Mouse (Mus musculus): ENCODE data around the gene Cops9.

Cops9 gene

DNA sequence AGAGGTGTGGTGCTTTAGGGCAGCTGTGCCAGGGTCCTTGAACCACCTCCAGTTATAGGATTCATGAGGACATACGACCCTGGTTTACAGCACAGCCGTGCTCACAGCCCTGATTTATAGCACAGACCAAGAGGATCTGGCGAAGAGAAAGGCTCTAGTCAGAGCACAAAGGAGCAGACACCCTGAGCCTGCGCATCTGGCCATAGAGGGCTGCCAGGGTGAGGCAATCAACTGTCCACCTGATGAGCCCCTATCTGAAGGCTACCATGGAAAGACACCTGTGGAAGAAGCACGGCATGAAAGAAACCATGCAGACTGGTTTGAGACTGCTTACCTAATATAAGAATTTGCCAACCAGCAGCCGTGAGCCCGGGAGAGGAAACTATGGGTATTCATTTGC is 4.8 kb upstream of the Cops9 start:
- no peak for DNase-seq (ENCODE audit: low spot score)

DNA sequence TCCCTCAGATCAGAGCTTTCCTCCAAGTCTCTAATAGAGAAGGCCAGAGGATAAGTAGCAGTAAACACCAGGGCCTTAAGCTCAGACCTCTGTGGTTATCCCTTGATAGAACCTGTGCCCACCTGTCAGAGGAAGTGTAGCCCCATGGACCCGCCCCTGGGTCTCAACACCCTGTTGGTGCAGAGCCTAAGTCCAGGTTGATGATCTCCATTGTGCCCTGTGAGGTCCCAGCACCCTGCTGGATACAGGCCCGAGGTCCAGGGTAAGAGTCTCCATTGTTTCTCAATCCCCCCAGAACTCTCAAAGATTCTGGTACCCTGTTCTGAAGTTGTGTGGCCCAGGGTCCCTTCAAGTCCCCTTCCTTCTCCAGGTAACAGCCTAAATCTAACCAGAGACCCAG is 4.3 kb upstream of the Cops9 start:
- no peak for DNase-seq (ENCODE audit: low spot score)

DNA sequence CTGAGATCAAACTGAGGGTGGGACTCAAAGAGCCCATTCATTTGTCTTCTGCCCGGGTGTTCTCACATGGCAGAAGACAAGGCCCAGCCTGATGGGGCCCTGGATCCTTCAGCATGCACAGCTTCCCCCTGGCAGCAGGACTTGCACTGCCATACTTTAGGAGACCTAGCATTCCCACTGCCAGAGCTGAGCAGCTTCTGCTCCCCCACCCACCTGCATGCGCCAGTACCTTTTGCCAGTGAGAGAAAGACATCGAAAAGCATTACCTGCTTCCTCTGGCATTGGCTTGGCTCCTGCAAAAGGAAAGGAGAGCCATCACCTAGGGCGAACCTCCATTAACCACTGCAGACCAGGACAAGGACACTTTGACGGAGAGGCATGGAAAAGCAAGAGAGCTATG is 3.1 kb upstream of the Cops9 start:
- no peak for DNase-seq (ENCODE audit: low spot score)

DNA sequence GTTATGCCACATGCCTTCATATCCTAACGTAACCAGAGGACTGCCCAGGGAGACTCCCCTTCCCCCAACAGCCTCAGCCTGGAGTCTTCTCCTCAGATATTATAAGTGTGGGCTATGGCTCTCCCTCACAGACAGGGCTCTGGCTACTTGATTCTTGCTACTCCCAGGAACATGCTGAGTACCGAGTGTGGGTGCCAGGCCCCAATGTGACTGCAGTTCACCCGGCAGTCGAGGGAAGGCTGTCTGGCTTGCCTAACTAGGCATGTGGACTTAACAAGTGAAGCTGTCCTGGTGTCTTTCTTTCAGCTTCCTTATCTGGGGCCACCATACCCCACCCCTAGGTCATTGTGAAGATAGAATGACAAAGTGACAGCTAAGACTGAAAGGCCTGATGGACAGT is 1.9 kb upstream of the Cops9 start:
- DNase-seq (ENCODE audit: low spot score): no peak

DNA sequence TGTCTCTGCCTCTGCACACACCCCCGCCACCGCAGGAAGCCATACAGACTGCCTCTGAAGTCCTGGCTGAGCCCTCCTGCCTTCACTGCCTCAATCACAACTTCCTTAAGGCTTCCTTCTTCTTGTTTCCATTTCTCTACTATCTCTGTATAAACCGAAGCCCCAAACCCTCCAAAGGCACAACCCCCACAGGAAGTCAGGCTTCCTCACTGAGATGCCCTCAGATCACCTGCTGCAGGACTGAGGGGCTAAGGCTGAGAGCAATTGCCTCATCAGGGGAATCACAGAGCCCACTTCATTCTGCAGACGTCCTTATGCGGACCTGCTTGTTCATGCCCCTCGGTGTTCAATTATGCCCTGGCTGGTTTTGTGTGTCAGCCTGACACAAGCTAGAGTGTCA is 1.4 kb downstream of the Cops9 start:
- no peak for DNase-seq (ENCODE audit: low spot score)

DNA sequence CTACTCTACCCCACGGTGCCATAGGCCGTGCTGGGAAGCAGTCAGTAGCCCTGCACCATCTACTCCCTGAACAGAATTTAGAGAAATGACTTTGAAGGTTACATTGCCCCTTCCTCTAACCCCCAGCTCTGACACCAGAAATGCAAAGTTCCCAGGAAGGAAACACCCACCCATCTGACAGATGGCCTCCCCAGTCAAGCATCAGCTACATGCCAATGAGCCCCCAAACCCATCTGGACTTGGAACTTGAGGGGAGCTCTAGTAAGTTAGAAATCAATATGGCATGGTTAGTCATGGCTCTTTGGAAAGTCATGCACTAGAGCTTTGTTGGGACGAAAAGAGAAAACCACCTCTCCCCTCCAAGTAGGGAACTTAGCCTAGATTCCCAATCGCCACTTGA is 3.0 kb downstream of the Cops9 start:
- no peak for DNase-seq (ENCODE audit: low spot score)

DNA sequence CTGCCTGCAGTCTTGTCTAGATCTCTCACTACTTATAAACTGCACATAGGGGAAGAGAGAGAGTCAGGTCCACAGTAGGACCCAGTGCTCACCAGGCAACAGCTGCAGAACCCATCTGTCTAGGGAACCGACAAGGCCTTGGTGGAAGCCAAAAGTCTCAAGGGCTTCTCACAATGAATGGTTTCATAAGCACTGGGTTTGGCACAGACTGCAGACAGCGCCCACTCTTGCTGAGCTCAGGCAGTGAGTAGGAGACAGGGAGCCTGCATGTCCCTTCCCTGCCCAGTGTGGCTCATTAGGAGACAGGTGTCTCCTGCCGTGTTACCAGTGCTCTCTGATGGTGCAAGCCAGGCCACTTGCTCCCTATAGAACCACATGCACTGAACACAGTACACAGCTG is 3.6 kb downstream of the Cops9 start:
- DNase-seq (ENCODE audit: low spot score): no peak

DNA sequence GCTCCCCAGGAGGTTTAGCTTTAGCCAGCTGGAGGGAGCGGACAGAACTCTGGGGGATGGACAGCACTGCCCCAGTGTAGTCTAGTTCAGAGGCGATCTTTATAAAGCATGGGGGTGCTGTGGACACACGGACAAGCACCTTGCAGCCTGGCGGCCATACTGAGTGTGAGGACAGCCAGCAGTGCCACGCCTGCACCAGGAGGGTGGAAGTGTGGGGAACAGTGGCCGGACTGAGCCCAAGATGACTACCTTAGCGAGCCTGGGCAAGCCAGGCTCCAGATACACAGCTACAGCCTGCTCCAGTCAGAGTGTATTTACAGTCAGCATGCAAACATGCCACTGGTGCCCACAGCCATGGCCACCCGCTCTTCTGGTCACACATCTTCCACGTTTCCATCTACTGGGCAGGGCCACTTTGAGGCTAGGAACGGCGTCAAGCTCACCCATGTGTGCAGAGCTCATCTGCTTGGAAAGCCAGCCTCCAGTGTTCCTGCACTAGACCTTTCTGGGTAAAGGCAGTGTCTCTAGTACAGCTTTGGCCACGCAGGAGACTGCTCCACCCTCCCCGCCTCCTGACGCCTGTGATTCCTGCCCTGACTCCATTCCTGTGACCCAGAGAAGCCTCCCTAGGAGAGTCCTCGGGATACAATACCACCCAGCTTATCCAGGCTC is 4.1 kb downstream of the Cops9 start:
- DNase-seq (ENCODE audit: low spot score): no peak

DNA sequence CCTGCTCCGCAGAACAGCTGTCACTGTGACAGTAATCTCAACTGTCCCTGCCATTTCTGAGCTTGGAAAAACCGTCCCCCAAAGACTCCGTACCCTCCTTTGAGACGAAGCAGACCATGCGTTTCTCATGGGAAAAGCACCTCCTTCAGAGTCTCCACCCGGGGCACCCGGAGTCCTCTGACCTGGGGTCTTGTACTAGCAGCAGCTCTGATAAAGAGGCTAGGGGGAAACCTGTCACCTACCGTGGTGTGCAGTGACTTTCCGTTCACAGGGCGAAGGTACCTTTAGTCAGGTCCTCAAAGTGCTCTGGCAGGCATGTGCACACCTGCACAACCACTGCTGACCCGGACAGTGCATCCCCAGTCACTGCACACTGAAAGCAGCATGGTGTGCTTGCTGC is 5.1 kb downstream of the Cops9 start:
- no peak for DNase-seq (ENCODE audit: low spot score)

DNA sequence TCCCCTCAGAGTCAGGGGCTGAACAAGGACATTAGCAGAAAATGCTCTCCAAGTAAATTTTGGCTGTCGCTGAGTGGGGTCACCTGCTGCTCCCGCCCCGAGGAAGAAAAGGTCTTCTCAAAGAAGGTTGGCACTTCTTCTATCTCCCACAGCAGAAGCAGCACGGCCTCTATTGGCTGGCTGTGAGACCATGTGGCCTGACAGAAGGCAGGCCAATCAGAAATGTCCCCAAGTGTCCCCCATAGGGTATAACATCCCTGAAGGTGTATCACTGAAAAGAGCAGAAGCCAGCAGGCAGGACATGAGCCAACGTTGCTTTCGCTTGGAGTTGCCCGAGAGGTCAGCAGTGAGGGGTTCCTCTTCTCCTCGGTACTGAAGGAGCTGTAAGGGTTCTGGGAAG is 5.8 kb downstream of the Cops9 start:
- DNase-seq (ENCODE audit: low spot score): no peak

DNA sequence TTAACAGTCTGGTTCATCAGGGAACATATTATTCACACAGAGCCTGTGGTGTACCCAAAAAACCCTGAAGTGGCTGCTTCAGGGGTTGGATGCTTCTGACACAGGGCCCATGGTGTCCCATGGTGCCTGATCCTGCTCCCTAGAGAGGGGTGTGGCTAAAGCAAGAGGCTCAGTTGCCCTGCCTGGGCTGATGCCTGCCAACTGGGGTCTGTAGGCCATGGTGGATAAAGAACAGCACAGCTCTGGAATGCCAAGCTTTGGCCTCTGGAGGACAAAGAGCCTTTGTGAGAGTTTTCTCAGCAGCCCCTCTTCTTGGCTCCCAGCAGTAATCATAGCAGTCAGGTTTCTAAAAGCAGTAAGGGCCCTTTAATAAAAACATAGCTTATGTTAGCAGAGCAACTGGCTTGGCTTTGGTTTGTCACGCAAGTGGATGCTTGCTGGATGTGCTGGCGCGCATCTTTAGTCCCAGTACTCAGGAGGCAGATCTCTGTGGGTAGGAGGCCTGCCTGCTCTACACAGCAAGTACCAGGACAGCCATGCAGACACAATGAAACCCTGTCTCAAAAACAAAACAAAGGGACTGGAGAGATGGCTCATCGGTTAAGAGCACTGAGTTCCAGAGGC is 6.7 kb downstream of the Cops9 start:
- no peak for DNase-seq (ENCODE audit: low spot score)

DNA sequence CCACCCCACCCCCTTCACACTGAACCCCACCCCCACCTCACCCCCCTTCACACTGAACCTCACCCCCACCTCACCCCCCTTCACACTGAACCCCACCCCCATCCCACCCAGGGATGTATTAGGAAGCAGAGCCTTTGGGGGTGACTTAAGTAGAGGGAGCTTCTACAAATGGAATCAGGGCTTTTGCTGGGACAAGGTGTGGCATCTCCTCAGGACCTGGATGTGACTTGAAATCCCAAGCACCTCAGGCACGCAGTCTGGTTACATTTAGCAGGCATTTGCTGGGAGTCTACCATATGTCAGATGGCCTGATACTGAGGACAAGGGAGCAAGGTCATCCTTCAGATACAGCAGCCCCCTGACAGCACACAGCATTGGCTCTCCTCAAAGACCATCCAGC is 7.2 kb downstream of the Cops9 start:
- no peak for DNase-seq (ENCODE audit: low spot score)

DNA sequence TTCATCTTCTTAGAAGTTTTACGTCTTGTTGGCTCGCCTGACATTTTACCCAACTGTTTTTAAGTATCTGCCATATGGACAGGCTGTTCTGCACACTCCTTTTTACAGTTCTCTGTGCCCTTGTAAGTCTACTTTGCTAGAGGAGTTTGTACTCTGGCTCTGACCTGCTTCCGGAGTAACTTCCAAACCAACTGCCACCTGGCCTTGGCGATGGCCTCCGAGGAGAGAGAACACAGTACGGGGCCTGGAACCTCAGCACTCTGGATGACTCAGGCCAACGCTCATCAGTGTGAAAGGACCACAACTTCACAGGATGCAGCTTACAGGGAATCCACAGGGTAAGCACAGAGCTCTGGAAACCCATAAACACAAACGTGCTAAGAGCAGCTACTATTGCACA is 8.1 kb downstream of the Cops9 start:
- DNase-seq (ENCODE audit: low spot score): no peak

DNA sequence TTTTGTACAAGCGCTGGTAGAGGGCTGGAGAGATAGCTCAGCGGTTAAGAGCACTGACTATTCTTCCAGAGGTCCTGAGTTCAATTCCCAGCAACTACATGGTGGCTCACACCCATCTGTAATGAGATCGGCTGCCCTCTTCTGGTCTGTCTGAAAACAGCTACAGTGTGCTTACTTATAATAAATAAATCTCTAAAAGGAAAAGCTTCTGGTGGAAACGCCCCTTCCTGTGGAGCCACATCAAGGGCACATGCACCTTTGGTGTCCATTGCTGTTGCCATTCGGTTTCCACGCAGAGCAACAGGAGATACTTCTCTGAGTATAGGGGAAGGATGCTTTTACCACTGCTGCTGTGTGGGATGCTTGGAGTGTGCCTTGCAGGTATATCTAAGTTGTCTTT is 8.8 kb downstream of the Cops9 start:
- no peak for DNase-seq (ENCODE audit: low spot score)

DNA sequence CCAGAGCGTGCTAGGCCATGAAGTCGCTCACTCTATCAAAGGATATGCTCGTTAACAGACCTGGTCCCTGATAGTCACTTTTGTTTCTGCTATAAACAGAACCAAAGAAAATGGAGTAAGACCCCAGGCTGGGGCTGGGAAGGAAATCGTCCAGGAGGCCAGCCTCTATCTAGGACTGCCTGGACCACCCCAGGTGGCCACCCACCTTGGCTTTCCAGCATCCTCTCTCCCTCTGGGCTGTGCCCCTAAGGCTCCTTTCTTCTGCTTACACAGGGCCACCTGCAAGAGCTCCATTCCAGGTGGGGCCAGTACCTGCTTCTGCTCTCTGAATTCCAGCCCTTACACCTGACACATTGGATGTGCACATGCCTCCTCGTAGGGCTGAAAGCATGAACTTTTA is 9.6 kb downstream of the Cops9 start:
- DNase-seq (ENCODE audit: low spot score): no peak

DNA sequence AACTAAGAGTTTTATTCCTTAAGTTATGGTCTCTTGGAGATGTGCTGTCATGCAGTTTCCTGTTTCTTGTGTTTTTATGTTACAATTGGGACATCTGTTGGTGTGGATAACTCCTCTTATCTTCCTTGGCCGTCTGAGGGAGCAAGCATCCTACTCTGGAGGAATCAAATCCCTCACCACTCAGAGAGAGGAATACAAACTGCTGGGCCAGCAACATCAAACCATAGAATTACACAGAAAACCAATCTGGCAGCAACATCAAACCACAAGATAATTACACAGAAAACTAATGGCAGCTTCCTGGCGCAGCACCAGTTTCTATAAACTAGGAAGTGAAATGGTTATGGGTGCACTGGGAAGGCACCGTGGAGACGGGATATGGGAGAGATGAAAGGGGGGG is 13.6 kb downstream of the Cops9 start:
- no peak for DNase-seq (ENCODE audit: low spot score)

DNA sequence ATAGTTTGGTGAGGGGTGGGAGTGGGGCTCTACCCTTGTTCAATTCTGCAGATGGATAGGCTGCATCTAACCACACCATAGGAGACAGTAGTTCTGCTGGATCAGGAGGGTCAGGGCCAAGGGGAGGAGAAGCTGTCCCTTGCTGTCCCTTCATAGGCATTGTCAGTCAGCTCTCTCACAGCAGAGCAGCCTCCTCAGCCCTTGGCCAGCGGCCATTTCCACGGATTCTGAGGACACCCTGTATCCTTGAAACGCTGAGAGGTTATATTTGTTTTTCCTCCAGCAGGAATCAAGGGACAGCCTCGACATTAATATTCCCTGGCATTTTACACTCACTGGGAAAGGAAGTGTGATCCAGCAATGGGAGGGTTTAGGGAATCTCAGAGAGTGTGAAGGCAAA is 23.4 kb downstream of the Cops9 start:
- DNase-seq (ENCODE audit: low spot score): no peak

DNA sequence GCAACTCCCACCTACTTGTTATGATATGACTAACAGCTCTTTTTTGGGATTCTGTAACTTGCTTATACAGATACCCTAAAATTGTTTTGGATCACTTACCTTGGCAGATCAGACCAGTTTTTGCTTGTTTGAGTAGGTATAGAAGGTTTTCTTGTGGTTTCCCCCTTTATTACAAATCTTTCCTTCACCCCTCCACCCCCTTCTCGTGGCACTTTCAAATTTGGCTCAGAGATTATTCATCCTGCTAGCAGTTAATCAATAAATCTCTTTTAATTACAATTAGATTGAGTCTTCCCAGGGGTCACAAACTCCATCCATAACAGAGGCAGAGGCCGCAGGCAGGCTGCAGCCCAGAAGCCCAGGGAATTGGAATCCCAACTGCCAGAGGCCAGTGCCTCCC is 24.3 kb downstream of the Cops9 start, which contains the start of gene Olfr12:
Gene Olfr12 (plus strand): TSS at position 301 of the 400 bp plus-strand sequence.
- DNase-seq (ENCODE audit: low spot score): no peak

DNA sequence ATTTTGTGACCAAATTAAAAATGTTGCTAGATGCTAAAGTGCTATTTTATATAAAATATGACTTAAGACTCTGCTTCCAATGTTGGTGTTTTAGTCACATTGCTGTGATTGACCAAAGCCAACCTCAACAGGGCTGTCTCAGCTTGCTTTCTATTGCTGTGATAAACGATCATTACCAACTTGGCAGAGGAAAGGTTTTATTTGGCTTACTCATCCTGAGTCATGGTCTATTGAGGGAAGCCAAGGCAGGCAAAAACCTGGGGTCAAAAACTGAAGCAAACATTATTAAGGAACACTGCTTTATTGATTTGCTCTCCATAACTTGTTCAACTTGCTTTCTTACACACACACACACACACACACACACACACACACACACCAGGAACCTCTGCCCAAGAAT is 25.7 kb downstream of the Cops9 start:
- DNase-seq (ENCODE audit: low spot score): peak; percentile 25

DNA sequence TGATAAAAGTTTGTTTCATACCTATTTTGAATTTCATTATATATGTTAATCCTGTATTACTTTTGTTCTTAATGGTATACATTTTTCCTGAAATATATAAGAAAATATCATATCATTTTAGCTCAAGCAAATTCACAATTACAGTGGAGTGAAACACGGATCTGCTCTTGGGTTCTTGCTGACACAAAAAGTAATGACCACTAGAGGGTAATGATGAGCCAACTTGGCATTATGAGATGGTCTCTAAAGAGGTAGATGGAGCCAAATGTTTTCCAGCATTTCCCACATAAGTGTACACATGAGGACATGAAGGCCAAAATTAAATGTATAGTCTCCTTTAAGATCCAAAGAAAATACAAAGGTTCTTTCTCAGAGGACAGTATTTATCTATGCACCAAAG is 27.3 kb downstream of the Cops9 start:
- peak; percentile 56 for DNase-seq (ENCODE audit: low spot score)

DNA sequence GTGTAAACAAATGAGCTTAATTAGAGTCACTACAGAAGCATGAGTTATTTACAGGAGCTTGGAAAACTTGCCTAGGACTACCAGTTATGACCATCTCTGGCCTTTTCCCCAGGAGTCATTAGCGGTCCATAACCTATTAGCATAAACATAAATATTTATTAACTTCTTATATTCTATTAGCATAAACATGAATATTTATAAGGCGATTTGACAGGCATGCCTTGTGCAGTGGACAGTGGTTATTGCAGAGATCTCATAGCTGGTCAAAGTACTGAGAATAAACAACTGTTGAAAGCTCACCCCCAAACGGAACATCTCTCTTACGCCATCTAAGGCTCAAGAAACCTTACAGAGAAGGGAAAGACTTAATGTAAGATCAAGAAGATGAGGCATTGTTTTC is 28.6 kb downstream of the Cops9 start:
- no peak for DNase-seq (ENCODE audit: low spot score)

DNA sequence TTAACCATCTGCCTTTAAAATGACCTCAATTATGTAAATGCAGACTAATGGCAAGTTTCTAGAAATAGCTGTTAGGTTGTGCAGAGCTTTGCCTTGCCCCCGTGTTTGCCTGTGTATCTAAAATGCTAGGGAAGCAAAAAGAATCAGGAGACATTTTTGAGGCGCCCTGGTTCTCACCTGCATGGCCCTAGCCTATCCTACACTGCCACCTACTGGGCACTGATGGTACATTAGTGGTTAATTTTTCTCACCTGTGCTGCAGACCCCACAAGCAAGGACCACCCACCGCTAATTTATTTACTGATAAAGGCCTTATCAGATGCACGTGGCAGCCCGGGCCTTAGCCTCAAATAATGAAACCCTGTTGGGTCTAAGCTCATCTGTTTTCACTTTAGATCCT is 30.8 kb downstream of the Cops9 start:
- peak; percentile 23 for DNase-seq (ENCODE audit: low spot score)

DNA sequence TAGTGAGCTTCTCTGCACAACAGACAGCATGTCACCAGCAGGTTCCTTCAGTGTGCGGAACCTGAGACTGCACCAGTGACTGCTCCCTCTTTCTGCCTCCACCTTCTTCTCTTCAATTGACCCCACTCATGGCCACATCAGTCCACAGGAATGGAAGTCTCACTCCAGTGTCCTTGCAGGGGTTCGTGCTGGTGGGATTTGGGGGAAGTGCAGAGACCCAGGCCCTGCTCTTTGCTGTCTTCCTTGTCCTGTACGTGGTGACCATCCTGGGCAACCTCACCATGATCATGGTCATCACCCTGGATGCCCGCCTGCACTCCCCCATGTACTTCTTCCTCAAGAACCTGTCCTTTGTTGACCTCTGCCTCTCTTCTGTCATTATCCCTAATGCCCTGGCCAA is 34.1 kb downstream of the Cops9 start:
- no peak for DNase-seq (ENCODE audit: low spot score)

DNA sequence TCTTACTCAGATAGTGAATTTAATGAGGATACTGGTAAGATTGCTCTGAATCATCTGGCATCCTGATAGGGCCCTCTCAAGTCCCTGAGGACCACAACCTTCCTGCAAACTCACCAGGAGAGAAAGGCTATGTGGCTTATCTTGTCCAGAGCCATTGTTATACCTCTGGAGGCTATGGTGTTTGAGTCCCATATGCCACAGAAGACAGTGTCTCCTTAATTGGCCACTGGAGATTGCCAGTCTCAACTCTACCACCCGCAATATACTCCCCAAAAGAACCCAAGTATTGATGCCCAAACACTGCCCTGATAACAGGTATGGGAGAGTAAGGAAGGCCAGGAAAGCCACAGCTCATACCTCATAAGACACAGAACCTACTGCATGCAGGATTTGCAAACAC is 36.3 kb downstream of the Cops9 start, which contains the start of gene Olfr1410:
Gene Olfr1410 (plus strand): TSS at position 301 of the 400 bp plus-strand sequence.
- DNase-seq (ENCODE audit: low spot score): no peak

All from adipocyte (in vitro differentiated cells).